Mouse (Mus musculus): ENCODE data around the gene Slc40a1. TPM values are rescaled to one million over a fixed set of nuclear protein-coding genes. Genes with fewer than 3 reads are reported as not detected.

Gene Slc40a1
- total RNA-seq (2021) = 10 to 100 TPM; 10.3 to 12.1 TPM

DNA sequence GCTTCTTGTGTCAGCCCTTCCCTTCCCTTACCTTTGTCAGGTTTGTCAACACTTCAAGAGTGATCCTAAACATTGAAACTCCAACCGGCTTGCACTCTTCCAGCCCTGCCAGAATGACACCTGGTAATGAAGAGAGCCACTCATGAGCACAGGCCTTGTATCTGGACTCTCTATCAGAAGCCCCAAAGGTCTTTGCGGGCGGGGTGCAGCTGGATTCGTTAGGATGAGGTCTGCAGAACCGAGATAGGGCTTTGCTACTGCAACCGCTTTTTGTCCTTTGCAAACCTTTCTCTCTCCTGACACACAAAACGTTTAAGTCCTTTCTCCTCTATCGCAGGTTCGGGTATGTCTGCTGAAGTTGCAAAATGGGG, at the start of gene Slc40a1:
Slc40a1 (minus strand) TSS at position 131 of the 371 bp plus-strand sequence.
- no peak for DNase-seq (ENCODE audit: extremely low spot score in 1 of 2, low spot score in 1 of 2)

DNA sequence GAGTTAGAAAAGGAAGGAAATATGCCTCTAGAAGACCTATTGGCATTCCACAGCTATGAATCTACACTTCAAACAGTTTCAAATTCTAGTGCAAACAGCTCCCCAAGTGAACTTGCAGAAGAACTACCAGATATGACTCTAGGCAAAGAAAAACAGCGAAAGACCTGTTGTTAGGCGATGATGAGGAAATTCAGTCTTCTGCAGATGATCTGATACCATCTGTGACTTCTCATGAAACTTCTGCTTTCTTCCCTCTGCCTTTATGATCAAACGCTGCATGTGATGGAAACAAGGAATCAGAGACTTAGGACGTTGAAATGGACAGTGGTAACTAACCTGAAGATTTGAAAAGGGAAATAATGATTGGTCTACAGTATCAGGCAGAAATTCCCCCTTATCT, 45.0 kb upstream of the Slc40a1 start:
- no peak for DNase-seq (ENCODE audit: extremely low spot score in 1 of 2, low spot score in 1 of 2)

DNA sequence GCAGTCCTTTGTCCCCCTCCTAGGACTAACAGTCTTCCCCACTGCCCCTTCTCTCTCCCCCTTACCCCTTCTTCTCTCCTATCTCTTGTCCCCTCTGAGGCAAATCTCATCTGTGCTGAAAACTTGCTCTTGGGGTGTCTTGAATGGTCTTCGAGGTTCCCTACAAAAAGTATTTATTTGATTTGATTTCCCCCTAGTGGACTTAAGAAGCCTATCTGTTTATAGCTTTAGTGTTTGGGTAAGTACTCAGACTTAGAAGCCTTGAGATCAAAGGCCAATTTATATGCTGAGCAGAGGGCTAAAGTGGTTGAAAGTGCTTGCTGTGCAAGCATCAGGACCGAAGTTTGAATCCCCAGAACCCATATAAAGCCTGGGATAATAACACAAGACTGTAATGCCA, 22.7 kb upstream of the Slc40a1 start:
- no peak for DNase-seq (ENCODE audit: extremely low spot score in 1 of 2, low spot score in 1 of 2)

DNA sequence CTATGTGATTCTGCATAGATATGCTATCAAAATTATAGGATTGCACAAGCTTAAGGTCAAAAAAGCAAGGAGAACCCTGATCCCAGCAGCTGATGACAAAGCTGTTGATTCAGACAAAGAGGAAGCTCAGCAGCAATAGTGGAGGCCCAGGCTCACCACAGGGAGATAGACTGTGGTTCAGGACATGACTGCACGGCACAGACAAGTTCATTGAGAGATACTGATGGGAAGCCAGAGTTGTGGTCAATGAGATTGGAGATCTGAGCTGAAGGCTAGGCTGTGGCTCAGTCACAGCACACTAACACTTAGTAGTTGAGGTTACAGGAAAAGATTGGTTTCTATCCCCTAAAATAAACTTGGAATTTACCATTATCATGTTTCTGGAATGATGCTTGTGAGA, 21.5 kb upstream of the Slc40a1 start:
- no peak for DNase-seq (ENCODE audit: extremely low spot score in 1 of 2, low spot score in 1 of 2)

DNA sequence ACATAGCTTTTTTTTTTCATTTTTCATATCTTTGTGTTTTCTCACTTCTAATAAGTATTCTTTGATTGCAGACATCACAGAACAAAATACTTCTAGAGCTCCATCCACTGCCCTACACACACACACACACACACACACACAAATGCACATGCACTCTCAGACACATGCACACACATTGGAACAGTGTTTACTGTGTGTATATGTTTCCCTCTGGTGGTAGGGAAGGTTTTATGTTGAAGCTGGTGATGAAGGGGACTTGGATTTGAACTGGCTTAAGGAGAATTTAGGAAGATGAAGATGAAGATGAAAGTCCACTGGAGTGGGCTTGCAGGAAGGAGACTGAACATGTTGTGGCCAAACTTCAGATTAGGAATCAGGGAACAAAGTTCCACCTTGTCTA, 4.8 kb upstream of the Slc40a1 start:
- DNase-seq (ENCODE audit: extremely low spot score in 1 of 2, low spot score in 1 of 2) = no peak

DNA sequence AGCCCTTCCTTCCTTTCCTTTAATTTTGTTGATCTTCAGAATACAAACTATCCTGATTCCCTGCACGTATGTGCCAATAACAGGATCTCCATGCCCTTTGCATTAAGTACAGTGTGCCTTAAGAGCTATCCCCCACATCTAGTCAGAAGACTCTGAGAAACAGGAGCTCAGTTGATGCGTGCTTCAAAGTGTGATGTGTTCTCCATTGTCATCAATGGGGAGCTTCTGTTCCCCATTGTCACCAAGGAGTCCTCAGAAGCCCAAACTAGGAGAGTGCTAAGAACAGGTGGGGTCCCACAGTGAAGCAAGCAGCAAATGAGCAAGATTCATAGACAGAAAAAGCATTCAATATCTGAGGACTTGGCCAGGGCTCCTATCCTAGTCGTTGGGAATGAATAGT, 588 bp upstream of the Slc40a1 start:
- no peak for DNase-seq (ENCODE audit: extremely low spot score in 1 of 2, low spot score in 1 of 2)

DNA sequence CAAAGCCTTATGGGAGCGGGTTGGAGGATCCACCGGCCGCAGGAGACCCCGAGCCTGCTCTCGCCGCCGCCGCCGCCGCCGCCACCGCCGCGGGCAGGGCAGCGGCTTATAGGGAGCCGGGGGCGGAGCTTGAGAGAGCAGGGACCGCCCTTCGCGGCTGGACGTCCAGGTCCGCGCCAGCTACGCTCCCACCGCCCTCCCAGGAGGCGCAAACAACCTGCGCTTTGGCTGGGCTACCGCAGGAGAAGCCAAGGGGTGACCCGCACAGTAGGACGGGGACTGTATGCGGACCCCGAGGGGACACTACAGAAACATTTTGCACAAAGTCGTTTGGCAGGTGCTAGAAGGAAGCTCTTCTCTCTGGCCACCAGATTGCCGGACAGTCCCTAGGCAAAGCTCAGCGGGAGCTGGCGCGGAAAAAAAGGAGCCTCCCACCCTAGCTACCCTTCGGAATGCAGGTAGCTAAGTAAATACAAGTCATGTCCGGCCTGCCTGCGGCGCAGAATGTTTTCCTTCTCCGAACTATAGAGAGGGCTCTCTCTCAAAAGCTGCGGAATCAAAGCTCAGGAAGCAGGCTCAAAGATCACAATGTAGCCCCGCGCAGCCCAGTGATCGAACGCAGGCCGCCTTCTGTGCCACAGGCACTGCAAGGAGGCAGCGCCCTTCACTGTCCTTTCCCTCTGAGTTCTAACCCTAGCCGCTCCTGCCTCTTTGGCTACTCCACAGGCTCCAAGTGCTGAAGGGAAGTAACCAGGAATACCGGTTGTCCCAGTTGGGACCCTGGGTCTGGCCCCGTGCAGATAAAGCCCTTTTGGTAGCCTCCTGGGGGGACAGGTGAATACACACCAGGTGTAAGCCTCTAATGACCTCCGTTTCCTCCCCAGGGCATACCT, 577 bp downstream of the Slc40a1 start:
- DNase-seq (ENCODE audit: extremely low spot score in 1 of 2, low spot score in 1 of 2) = peak; percentile 36 to 45

DNA sequence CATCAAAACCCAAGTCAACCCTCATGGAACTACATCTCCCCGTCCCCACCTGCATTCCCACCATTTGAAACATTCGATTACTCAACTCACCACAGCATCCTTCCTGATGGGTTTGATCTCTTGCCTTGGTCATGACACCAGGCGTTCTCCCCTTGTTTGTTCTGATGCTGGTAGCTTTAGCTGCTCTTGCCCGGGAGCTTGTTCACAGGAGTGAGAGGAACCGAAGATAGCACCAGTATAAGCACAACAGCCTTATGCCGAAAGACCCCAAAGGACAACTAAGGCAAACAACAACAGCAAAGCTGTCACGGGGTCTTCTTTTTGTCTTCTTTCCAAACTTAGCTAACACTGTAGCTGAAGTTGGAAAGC, 1.2 kb downstream of the Slc40a1 start:
- no peak for DNase-seq (ENCODE audit: extremely low spot score in 1 of 2, low spot score in 1 of 2)

DNA sequence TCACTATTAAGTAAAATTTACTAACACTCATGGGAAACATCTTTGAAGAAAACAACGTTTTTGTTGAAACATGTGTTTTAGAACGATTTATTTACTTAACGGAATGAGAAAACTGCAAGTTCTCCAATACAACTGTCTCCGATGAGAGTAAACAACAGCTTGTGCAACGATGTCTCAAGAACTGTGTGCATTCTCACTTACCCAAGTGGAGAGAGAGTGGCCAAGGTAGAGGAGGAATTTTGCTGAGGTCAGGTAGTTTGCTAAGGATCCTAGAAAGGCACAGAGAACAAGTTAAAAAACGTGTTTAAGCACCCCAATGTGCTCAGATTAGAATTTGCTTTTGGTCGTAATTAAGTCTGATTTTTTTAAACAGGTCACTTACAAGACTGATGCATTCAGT, 1.8 kb downstream of the Slc40a1 start:
- no peak for DNase-seq (ENCODE audit: extremely low spot score in 1 of 2, low spot score in 1 of 2)

DNA sequence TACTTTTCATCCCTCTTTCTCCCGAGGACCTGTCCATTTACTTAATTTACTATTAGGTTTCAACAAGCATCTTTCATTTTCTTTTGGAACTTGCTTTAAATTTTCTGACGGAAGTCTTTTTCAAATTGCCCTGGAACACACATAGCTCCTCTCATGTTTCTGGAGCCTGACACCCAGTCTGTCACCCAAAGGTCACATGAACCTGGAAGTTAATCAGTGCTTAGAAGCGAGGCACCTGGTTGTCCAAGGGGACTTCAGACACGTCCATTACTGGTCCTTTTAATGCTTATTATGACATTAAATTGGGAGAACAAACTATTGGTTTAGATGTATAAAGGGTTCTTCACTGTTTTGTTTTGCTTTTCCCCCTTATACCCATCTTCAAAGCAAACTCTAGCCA, 3.0 kb downstream of the Slc40a1 start:
- no peak for DNase-seq (ENCODE audit: extremely low spot score in 1 of 2, low spot score in 1 of 2)

DNA sequence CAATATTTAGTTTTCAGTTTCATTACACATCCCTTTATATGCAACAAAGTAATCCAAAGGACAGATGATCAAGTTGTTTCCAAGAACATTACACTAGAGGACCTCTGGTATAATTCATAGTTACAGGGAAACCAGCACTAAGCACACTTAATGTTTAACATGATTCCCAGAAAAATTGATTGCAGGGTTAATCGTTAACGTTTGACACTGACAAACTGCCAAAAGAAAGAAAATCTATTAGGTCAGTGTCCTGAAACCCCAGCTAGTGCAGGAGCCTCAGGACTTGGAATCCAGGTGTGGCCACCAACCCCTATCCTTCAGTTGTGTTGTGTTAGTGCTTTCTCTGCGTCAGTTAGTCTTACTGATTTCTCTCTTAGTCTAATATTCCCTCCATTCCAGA, 5.6 kb downstream of the Slc40a1 start:
- no peak for DNase-seq (ENCODE audit: extremely low spot score in 1 of 2, low spot score in 1 of 2)

DNA sequence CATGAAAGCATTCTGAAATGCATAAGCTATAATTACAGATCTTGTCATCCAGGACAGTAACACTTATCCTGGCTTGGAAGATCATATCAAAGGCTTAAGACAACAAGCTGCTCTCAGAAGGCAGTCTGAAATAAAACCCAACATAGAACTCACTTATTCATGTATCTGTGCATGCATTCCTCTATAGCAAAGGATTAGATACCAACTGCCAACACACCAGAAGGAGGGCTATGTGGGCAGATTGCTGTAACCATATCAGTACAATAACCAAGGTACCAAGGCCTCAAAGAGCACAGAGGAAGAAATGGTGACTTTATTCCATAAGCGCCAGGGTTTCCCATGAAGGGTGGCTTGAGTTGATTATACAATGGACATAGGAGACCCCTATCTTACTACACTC, 6.6 kb downstream of the Slc40a1 start:
- no peak for DNase-seq (ENCODE audit: extremely low spot score in 1 of 2, low spot score in 1 of 2)

DNA sequence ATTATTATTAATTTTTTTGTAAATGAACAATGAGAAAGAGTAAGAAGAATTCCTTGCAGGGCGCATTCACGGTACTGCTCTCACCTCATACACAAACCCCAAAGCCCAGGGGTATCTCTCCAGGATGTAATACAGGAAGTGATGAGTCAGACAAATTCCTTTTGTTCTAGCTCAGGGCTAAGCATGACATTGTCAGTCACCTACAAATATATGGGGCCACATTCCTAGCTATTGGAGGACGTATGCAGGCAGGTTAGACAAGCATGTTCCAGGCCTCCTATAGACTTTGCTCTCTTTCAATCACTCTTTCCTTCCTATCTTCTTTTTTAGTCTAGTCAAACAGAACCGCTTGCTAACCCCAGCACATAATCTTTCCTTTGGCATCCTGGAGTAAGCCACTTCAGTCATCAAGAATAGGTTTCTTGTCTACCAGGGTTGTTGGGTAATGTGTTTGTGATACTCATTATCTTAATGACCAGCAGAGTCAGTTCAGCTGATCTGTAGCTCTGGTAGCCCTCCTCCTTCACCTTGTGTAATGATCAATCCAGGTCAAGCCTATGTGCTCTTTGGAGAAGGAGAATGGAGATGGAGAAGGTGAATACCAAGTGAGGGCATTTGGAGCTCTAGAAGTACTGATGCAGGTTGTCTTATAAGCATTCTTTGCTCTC, 9.1 kb downstream of the Slc40a1 start:
- no peak for DNase-seq (ENCODE audit: extremely low spot score in 1 of 2, low spot score in 1 of 2)

DNA sequence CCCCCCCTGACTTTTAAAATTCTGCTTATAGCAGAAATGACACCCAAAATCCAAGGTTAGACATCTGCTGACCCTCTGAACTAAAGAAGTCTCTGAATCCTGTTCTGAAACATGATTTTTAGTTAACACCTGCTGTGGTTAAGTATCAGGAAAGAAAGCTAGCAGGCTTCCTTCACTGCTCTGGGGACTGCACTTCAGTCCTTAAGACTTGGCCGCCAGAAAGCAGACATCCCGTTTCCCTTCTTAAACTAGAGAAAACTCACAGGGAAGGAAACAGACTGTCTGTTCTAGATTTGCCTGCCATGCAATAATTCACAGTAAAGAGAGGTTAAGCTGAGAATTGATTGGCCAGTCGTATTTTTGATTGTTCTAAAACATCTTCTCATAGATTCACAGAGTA, 10.1 kb downstream of the Slc40a1 start:
- no peak for DNase-seq (ENCODE audit: extremely low spot score in 1 of 2, low spot score in 1 of 2)

DNA sequence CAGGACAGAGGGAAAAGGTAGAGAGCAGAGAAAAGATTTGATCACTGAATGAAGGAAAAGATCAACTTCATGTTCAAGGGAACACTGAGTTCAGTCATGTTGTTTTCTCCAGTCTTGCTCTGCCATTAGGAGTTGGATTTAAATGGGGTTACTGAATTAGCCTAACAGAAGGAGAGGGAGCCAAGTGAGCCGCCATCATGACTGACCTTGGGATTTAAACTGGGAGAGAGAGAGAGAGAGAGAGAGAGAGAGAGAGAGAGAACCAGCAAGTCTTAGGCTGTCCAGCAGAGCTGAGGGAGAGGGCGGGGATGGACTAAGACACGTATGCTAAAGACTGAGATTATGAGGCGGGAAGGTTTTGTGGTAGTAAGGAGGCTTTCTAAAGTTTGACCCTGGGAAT, 12.1 kb downstream of the Slc40a1 start:
- no peak for DNase-seq (ENCODE audit: extremely low spot score in 1 of 2, low spot score in 1 of 2)

DNA sequence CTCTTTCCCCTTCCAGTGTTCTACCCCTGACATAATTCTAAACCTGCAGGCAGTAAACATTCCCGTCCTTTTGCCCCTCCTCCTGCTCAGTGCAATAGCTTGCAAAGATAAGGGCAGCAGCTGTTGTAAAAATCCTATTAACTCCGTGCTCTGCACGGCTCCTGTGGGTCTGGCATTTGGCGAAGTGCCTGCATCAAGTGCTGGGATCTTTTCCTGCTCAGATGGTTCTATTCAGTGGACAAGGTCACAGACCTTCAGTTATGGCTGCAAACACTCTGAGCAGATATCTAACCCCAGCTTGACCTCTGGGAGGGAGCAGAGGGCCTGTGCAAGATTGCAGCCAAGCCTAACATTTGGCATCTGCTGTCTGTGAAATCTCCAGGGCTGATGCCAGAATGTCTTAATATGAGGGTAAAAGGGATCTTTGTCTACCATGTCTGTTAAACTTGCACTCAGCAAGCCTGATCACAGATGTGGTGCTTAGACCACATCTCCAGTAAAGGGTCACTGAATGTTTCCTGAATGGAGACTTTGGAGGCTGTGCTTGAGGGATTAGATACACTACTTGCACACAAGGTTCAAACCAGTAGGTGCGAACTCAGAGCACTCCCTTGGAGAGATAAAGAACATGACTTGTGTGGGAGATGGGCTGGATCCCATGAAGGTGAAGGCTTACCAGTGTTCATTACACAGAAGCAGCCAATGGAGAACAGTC, 21.1 kb downstream of the Slc40a1 start:
- no peak for DNase-seq (ENCODE audit: extremely low spot score in 1 of 2, low spot score in 1 of 2)

DNA sequence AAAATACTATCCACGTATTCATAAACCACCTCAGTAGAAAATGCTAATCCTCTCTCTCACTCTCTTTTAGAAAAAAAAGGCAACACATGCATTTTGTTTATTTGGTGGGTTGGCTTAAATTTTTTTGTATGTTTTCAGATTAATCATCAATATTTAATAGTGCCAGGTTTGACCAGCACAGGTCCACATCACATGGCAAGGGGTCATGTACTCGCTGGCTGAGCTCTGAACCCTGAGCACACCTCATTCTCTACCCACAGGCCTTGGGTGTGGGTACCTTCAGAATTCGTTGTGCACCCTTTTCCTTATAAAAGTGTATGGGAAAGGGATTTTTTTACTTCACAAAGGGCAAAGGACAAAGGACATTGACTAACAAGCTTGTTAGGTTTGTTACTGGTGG, 22.2 kb downstream of the Slc40a1 start:
- DNase-seq (ENCODE audit: extremely low spot score in 1 of 2, low spot score in 1 of 2) = no peak

DNA sequence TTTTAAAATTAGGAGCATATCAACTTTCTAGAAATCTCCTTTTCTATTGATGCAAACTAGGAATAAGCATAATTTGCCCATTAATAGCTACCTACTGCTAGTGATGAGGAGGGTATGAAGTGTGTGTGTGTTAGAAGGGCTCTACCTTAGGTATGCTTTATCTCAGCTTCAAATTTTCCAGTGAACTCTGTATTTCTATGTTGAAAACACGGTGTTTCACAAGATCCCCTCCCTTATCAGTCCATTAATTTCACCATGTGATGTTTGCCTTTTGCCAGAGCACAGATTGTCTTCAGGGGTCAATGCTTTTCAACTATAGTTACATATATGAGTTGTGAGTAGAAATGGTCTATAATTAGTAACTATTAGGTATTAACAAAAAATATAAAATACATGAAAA, 28.3 kb downstream of the Slc40a1 start:
- DNase-seq (ENCODE audit: extremely low spot score in 1 of 2, low spot score in 1 of 2) = no peak

DNA sequence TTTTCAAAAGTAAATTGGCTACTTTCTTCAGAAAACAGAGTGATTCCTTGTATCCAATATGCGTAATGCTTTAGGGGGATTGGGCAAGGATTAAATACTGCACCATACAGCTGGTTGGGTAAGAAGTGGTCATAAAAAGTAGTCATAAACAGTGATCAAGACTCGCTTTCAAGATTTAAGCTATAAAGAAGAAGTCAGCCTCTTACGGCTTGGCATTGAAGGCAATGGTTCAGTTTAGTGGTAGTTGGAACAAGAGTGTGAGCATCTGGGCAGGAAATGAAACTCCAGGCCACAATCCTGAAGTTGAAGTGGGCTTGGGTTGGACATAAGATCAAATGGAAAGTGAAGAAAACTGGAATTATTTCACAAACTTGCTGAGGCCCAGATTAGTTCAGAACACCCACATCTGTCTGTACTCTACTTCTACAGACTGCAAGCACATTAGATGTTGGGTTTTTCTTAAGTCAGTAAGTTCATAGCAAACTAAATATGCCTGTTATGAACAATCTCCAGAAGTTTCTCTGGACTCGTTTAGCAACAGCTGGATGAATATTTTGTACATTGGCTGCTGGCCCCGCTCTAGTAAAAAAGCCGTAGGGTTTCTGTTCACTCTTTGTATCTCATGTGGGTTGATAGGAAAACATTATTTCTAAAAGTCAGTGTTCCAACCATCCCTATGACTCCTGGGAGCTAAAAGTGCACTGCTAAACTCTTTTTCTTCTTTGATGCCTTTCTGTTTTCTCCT, 32.0 kb downstream of the Slc40a1 start:
- DNase-seq (ENCODE audit: extremely low spot score in 1 of 2, low spot score in 1 of 2) = no peak

DNA sequence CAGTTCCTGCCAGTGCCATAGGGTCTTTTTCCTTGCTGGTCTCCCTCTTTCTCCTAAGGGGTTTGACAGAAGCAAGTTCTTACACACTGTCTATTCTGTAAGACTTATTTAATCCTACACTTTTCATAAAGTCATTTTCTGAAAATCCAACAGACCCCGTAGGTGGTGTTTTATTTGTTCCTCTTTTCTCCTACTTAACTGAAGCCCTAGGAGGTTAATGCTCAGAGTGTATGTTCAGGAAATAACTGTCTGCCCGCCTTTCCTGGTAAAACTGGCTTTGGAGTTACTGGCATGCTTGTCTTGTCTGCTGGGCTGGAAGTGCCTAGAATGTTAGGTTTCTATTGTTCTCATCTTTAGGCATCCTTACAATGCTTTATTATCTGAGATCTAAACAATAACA, 34.3 kb downstream of the Slc40a1 start:
- no peak for DNase-seq (ENCODE audit: extremely low spot score in 1 of 2, low spot score in 1 of 2)

DNA sequence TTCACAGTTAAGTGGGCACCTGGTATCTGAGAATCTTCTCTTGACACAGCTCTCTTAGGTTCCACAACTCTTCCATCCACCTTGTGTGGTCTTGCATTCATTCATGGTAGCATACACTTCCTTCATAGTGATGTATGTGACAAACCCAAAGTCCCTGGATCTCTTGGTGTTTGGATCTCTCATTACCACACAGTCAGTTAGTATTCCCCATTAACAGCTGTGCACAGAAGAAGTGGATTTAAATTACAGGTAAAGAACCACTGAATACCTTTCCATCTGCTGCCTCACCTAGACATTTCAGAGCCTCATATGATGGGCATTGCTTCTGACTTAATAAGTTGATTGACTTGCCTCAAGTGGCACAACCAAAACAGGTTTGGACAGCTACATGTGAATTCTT, 36.1 kb downstream of the Slc40a1 start, which contains the start of gene Gm5269:
Gm5269 (minus strand) TSS at position 101 of the 400 bp plus-strand sequence.
- no peak for DNase-seq (ENCODE audit: extremely low spot score in 1 of 2, low spot score in 1 of 2)
